Mouse (Mus musculus) testis, postnatal 14 days (tissue): ENCODE results near the gene Saal1.
"Not testable (repeated sequence)": the region's sequence is repeated elsewhere in the genome, so short reads cannot be mapped to it uniquely, and the experiment has no call there.

ENCODE experiments used
- DNase-seq: peaks from one replicate; pipeline ENCODE4 v3.0.0; 2021; ENCODE audit warnings: low spot score

The Saal1 gene

GRCm38 (mm10) chr7:46686827-46687226 is 23.7 kb downstream of the Saal1 start:
- DNase-seq, result no peak

GRCm38 (mm10) chr7:46680732-46681131 is 29.7 kb downstream of the Saal1 start:
- DNase-seq, result no peak

GRCm38 (mm10) chr7:46679044-46679443 is 31.4 kb downstream of the Saal1 start:
- DNase-seq, result not testable (repeated sequence)

GRCm38 (mm10) chr7:46678417-46678816 is 32.1 kb downstream of the Saal1 start:
- no peak for DNase-seq

- no peak for DNase-seq
These were observed 33.6 kb downstream of the Saal1 start for GRCm38 (mm10) chr7:46676808-46677360.

- no peak for DNase-seq
These were observed 34.6 kb downstream of the Saal1 start for GRCm38 (mm10) chr7:46675886-46676285.

- DNase-seq, result no peak
These were observed 35.4 kb downstream of the Saal1 start for GRCm38 (mm10) chr7:46675061-46675460.

GRCm38 (mm10) chr7:46672160-46672672 is 38.3 kb downstream of the Saal1 start, which contains the start of gene Tph1:
Gene Tph1 (minus strand): TSS chr7:46672537.
- no peak for DNase-seq

GRCm38 (mm10) chr7:46667256-46667655 is 43.2 kb downstream of the Saal1 start:
- no peak for DNase-seq

GRCm38 (mm10) chr7:46665236-46665635 is 45.2 kb downstream of the Saal1 start:
- DNase-seq, result no peak

- DNase-seq, result no peak
These were observed 48.8 kb downstream of the Saal1 start for GRCm38 (mm10) chr7:46661591-46662090.

- no peak for DNase-seq
These were observed 58.2 kb downstream of the Saal1 start for GRCm38 (mm10) chr7:46652279-46652678.

GRCm38 (mm10) chr7:46650231-46650630 is 60.2 kb downstream of the Saal1 start:
- DNase-seq, result not testable (repeated sequence)

- no peak for DNase-seq
These were observed 61.9 kb downstream of the Saal1 start for GRCm38 (mm10) chr7:46648431-46649140.

GRCm38 (mm10) chr7:46643172-46643571 is 67.3 kb downstream of the Saal1 start:
- DNase-seq, result no peak

- DNase-seq, result no peak
These were observed 70.4 kb downstream of the Saal1 start for GRCm38 (mm10) chr7:46640062-46640461.

GRCm38 (mm10) chr7:46639692-46640031 is 70.8 kb downstream of the Saal1 start, which contains the start of gene Sergef:
Gene Sergef (minus strand): TSS chr7:46639807.
- peak; percentile 75 for DNase-seq

GRCm38 (mm10) chr7:46638889-46639691 is 71.4 kb downstream of the Saal1 start:
- no peak for DNase-seq
